Mouse (Mus musculus) lung, adult 2 months (tissue): Measurements from ENCODE around the gene Tmprss2.

ENCODE experiments used
- CTCF ChIP-seq: fragments of 200-500 bp; IDR thresholded peaks from 2 replicates; pipeline ENCODE4 v1.5.1; 2011; ENCODE audit warnings: mild to moderate bottlenecking, low read length, control low read depth; ENCODE audit not compliant: insufficient read depth
- POLR2A ChIP-seq: fragments of 200-500 bp; IDR thresholded peaks from 2 replicates; pipeline ENCODE4 v1.6.1; 2011; ENCODE audit warnings: low read depth, mild to moderate bottlenecking, control low read depth, low read length, borderline replicate concordance; ENCODE audit errors: extremely low read depth

DNA sequence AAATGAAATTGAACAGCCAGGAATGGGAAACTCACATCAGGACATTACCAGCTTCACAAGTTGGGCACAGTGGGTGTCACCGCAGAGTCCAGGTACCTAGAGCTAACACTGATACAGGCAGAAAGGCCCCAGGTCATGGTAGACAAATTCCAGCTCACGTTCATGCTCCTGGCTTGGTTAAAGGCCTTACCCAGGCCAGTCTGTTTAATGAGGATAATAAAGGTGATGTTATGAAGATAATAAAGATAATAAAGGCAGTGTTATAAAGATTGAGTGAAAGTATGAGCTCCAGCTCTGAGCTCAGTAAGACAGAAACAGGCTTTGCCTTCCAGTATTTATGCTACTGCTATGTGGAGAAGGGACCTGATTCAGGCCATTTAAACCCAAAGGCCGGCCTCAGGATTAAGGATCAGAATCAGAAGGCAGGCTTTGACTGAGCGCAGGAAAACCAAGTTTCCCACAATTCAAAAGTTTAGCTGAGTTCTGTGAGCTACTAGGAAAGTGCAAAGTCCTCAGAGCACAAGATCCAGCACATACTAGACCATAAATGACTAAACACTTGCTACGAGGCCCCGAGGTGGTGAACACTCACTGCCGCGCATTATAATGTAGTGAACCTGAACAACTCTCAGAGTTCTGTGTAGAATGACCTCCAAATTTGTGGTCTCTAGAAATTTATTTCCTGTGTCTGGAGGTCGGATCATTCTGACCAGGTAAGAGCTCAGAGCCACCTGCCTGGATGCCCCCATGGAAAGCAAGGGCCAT is 4.9 kb downstream of the Tmprss2 start:
- TF ChIP-seq POLR2A (no peak), CTCF (no peak)
